Mouse (Mus musculus) hindbrain, embryonic 14.5 days (tissue): ENCODE measurements around the gene 4933430I17Rik. TPM values are rescaled to one million over a fixed set of nuclear protein-coding genes. Genes with fewer than 3 reads are reported as not detected.

Source experiments
- ATAC-seq: fragments of 200-750 bp; cut with Nextera tagmentation; 2 replicates; pipeline ENCODE4 v1.8.0; 2017; ENCODE audit warnings: moderate number of reproducible peaks, mild to moderate bottlenecking, moderate TSS enrichment, moderate library complexity; ENCODE audit not compliant: low FRiP score
- DNase-seq: peaks from one replicate; pipeline ENCODE4 v3.0.0-alpha.2; 2015; ENCODE audit warnings: low spot score
- H3K27ac ChIP-seq: fragments of 300-500 bp; sonication (generic); 2 replicates; pipeline ENCODE4 v1.5.1; 2014; ENCODE audit warnings: mild to moderate bottlenecking, moderate library complexity
- H3K27me3 ChIP-seq: fragments of 300-500 bp; sonication (generic); 2 replicates; pipeline ENCODE4 v1.6.1; 2014; ENCODE audit warnings: mild to moderate bottlenecking, low read length, mixed read lengths; ENCODE audit not compliant: control insufficient read depth, insufficient read depth
- H3K36me3 ChIP-seq: fragments of 300-500 bp; sonication (generic); replicated peaks from 2 replicates; pipeline ENCODE4 v1.6.1; 2014; ENCODE audit not compliant: control insufficient read depth, insufficient read depth
- H3K4me1 ChIP-seq: fragments of 300-500 bp; sonication (generic); replicated peaks from 2 replicates; pipeline ENCODE4 v1.6.1; 2014; ENCODE audit warnings: antibody characterized with exemption, low read length, mixed read lengths; ENCODE audit not compliant: control insufficient read depth, insufficient read depth
- H3K4me2 ChIP-seq: fragments of 300-500 bp; sonication (generic); replicated peaks from 2 replicates; pipeline ENCODE4 v1.6.1; 2014; ENCODE audit warnings: mild to moderate bottlenecking, moderate library complexity
- H3K4me3 ChIP-seq: fragments of 300-500 bp; sonication (generic); replicated peaks from 2 replicates; pipeline ENCODE4 v1.5.1; 2014; ENCODE audit warnings: mild to moderate bottlenecking, low read length
- H3K9ac ChIP-seq: fragments of 300-500 bp; sonication (generic); 2 replicates; pipeline ENCODE4 v1.6.1; 2014
- H3K9me3 ChIP-seq: fragments of 300-500 bp; sonication (generic); 2 replicates; pipeline ENCODE4 v1.6.1; 2016; ENCODE audit warnings: low read length; ENCODE audit not compliant: control insufficient read depth
- WGBS: fragments of 180-500 bp; shearing (Covaris S2); extraction: QIAGEN DNeasy Blood & Tissue Kit; methylation state at CpG from one replicate; pipeline ENCODE4 v1.1.7; 2014; 5-methylcytosine and 5-hydroxymethylcytosine counted together
- polyA plus RNA-seq: library from polyadenylated mRNA; unstranded; fragments of >200 nt; fragmentation: Nextera tagmentation; extraction: Ambion mirVana; gene quantifications from 2 replicates; pipeline ENCODE4 v1.2.1, GENCODE M21; 2014

4933430I17Rik gene
- polyA plus RNA-seq, 1 experiment from 2014 or later = 0.24 TPM

- DNase-seq (peak; percentile 87), ATAC-seq (peak; percentile 97)
- H3K27me3 ChIP-seq = no peaks in the 10 kb centered on the region
- peak overlapping the region; percentile 78 for H3K4me3 ChIP-seq
- 2% methylated on average over 38 of the region's 38 CpGs for WGBS
- H3K4me1 ChIP-seq = 0 out of 2 replicates have a peak, but pooled peaks cover 7% of the 10 kb centered on the region
- peak overlapping the region; percentile 68; the same call in 1 of the 2 replicates for H3K27ac ChIP-seq
- H3K36me3 ChIP-seq = peaks cover 12% of the 10 kb centered on the region; the same call in 1 of the 2 replicates
- H3K4me2 ChIP-seq = peak overlapping the region; percentile 55
- H3K9me3 ChIP-seq = no peaks in the 10 kb centered on the region
- peak overlapping the region; percentile 83 for H3K9ac ChIP-seq
Measured at GRCm38 (mm10) chr4:62501964-62502732, 23.0 kb upstream of the 4933430I17Rik start.

- H3K9me3 ChIP-seq = no peaks in the 10 kb centered on the region
- 78% methylated on average over 7 of the region's 7 CpGs for WGBS
- DNase-seq (no peak), ATAC-seq (no peak)
- peaks cover 15% of the 10 kb centered on the region; the same call in 1 of the 2 replicates for H3K36me3 ChIP-seq
- 0 out of 2 replicates have a peak, but pooled peaks cover 7% of the 10 kb centered on the region for H3K4me1 ChIP-seq
- H3K27me3 ChIP-seq = no peaks in the 10 kb centered on the region
- no peak overlapping the region for H3K27ac ChIP-seq
- no peak overlapping the region for H3K9ac ChIP-seq
- H3K4me2 ChIP-seq = no peak overlapping the region
- H3K4me3 ChIP-seq = no peak overlapping the region
Measured at GRCm38 (mm10) chr4:62502969-62503368, 22.2 kb upstream of the 4933430I17Rik start.

GRCm38 (mm10) chr4:62503374-62503970 is 21.7 kb upstream of the 4933430I17Rik start, which contains the start of gene Hdhd3:
TSS of gene Hdhd3 (minus strand) at chr4:62503467.
- H3K4me3 ChIP-seq = peak within 1 kb of the TSS; percentile 78
- peak within 1 kb of the TSS; percentile 55 for H3K4me2 ChIP-seq
- H3K36me3 ChIP-seq = peaks cover 16% of the 10 kb centered on the region
- ATAC-seq (no peak), DNase-seq (no peak)
- 0 out of 2 replicates have a peak, but pooled peaks cover 7% of the 10 kb centered on the region for H3K4me1 ChIP-seq
- H3K9me3 ChIP-seq = no peaks in the 10 kb centered on the region
- H3K27ac ChIP-seq = 0 out of 2 replicates have a peak within 1 kb of the TSS, but pooled peaks have one; percentile 68
- 81% methylated on average over 3 of the region's 3 CpGs for WGBS
- H3K27me3 ChIP-seq = no peaks in the 10 kb centered on the region
- H3K9ac ChIP-seq = peak within 1 kb of the TSS; percentile 83

- DNase-seq (no peak), ATAC-seq (no peak)
- Histone ChIP-seq H3K4me2 (no peak overlapping the region), H3K9ac (no peak overlapping the region), H3K4me1 (0 out of 2 replicates have a peak, but pooled peaks cover 6% of the 10 kb centered on the region), H3K27ac (no peak overlapping the region), H3K36me3 (peaks cover 36% of the 10 kb centered on the region), H3K9me3 (no peaks in the 10 kb centered on the region), H3K27me3 (no peaks in the 10 kb centered on the region), H3K4me3 (no peak overlapping the region)
- WGBS = 88% methylated on average over 3 of the region's 3 CpGs
Measured at GRCm38 (mm10) chr4:62505991-62506390, 19.2 kb upstream of the 4933430I17Rik start.

GRCm38 (mm10) chr4:62506798-62507197 is 18.4 kb upstream of the 4933430I17Rik start:
- no peak overlapping the region for H3K9ac ChIP-seq
- 76% methylated on average over 2 of the region's 2 CpGs for WGBS
- H3K36me3 ChIP-seq = peaks cover 44% of the 10 kb centered on the region
- no peak overlapping the region for H3K4me2 ChIP-seq
- H3K27ac ChIP-seq = no peak overlapping the region
- H3K4me3 ChIP-seq = no peak overlapping the region
- no peaks in the 10 kb centered on the region for H3K9me3 ChIP-seq
- no peaks in the 10 kb centered on the region for H3K4me1 ChIP-seq
- ATAC-seq (no peak), DNase-seq (peak; percentile 29)
- H3K27me3 ChIP-seq = no peaks in the 10 kb centered on the region

- Histone ChIP-seq H3K4me1 (no peaks in the 10 kb centered on the region), H3K9ac (no peak overlapping the region), H3K36me3 (peaks cover 64% of the 10 kb centered on the region), H3K4me3 (no peak overlapping the region), H3K4me2 (no peak overlapping the region), H3K27me3 (no peaks in the 10 kb centered on the region), H3K9me3 (no peaks in the 10 kb centered on the region), H3K27ac (no peak overlapping the region)
- no peak for DNase-seq
- ATAC-seq = no peak
- 91% methylated on average over 5 of the region's 5 CpGs for WGBS
Measured at GRCm38 (mm10) chr4:62508839-62509238, 16.3 kb upstream of the 4933430I17Rik start.

GRCm38 (mm10) chr4:62509946-62510345 is 15.2 kb upstream of the 4933430I17Rik start:
- Histone ChIP-seq H3K9me3 (no peaks in the 10 kb centered on the region), H3K27me3 (no peaks in the 10 kb centered on the region), H3K4me2 (no peak overlapping the region), H3K27ac (no peak overlapping the region), H3K36me3 (peaks cover 66% of the 10 kb centered on the region), H3K4me1 (no peaks in the 10 kb centered on the region), H3K4me3 (no peak overlapping the region), H3K9ac (no peak overlapping the region)
- 97% methylated on average over 11 of the region's 11 CpGs for WGBS
- no peak for ATAC-seq
- no peak for DNase-seq

GRCm38 (mm10) chr4:62513998-62514506 is 11.1 kb upstream of the 4933430I17Rik start:
- ATAC-seq (no peak), DNase-seq (no peak)
- no peak overlapping the region for H3K27ac ChIP-seq
- H3K27me3 ChIP-seq = no peaks in the 10 kb centered on the region
- H3K4me1 ChIP-seq = peaks cover 9% of the 10 kb centered on the region
- no peak overlapping the region for H3K4me2 ChIP-seq
- 40% methylated on average over 11 of the region's 11 CpGs for whole genome bisulfite sequencing
- peaks cover 50% of the 10 kb centered on the region for H3K36me3 ChIP-seq
- H3K9me3 ChIP-seq = no peaks in the 10 kb centered on the region
- H3K4me3 ChIP-seq = no peak overlapping the region
- H3K9ac ChIP-seq = no peak overlapping the region

GRCm38 (mm10) chr4:62514995-62515394 is 10.2 kb upstream of the 4933430I17Rik start:
- peaks cover 40% of the 10 kb centered on the region for H3K36me3 ChIP-seq
- 84% methylated on average over 7 of the region's 7 CpGs for WGBS
- H3K27ac ChIP-seq = no peak overlapping the region
- no peaks in the 10 kb centered on the region for H3K9me3 ChIP-seq
- ATAC-seq (no peak), DNase-seq (no peak)
- no peak overlapping the region for H3K4me3 ChIP-seq
- H3K9ac ChIP-seq = no peak overlapping the region
- peaks cover 12% of the 10 kb centered on the region for H3K4me1 ChIP-seq
- no peaks in the 10 kb centered on the region for H3K27me3 ChIP-seq
- no peak overlapping the region for H3K4me2 ChIP-seq
